Mouse (Mus musculus) heart, postnatal 0 days (tissue): Measurements from ENCODE around the gene Meis3. TPM values are rescaled to one million over a fixed set of nuclear protein-coding genes. Genes with fewer than 3 reads are reported as not detected.

Experiments
- ATAC-seq: fragments of 200-750 bp; cut with Nextera tagmentation; 2 replicates; pipeline ENCODE4 v1.8.0; 2017; ENCODE audit warnings: low read depth, moderate number of reproducible peaks, moderate library complexity; ENCODE audit not compliant: insufficient read depth
- DNase-seq: peaks from one replicate; pipeline ENCODE4 v3.0.0-alpha.2; 2016; ENCODE audit warnings: low spot score
- H3K27ac ChIP-seq: fragments of 300-500 bp; sonication (generic); 2 replicates; pipeline ENCODE4 v1.5.1; 2014; ENCODE audit warnings: low read depth, mild to moderate bottlenecking
- H3K27me3 ChIP-seq: fragments of 300-500 bp; sonication (generic); 2 replicates; pipeline ENCODE4 v1.6.1; 2014; ENCODE audit warnings: low read length, mixed read lengths; ENCODE audit not compliant: control insufficient read depth, insufficient read depth
- H3K36me3 ChIP-seq: fragments of 300-500 bp; sonication (generic); replicated peaks from 2 replicates; pipeline ENCODE4 v1.6.1; 2014; ENCODE audit warnings: low read length, mixed read lengths; ENCODE audit not compliant: control insufficient read depth, insufficient read depth
- H3K4me1 ChIP-seq: fragments of 300-500 bp; sonication (generic); 2 replicates; pipeline ENCODE4 v1.6.1; 2014; ENCODE audit warnings: antibody characterized with exemption; ENCODE audit not compliant: control insufficient read depth, insufficient read depth
- H3K4me2 ChIP-seq: fragments of 300-500 bp; sonication (generic); 2 replicates; pipeline ENCODE4 v1.6.1; 2014; ENCODE audit warnings: low read depth, mild to moderate bottlenecking, low read length, moderate library complexity
- H3K4me3 ChIP-seq: fragments of 300-500 bp; sonication (generic); 2 replicates; pipeline ENCODE4 v1.5.1; 2014; ENCODE audit warnings: low read depth, low read length
- H3K9ac ChIP-seq: fragments of 300-500 bp; sonication (generic); replicated peaks from 2 replicates; pipeline ENCODE4 v1.6.1; 2014; ENCODE audit warnings: low read depth, low read length, mixed read lengths
- H3K9me3 ChIP-seq: fragments of 300-500 bp; sonication (generic); replicated peaks from 2 replicates; pipeline ENCODE4 v1.6.1; 2016; ENCODE audit warnings: low read length; ENCODE audit not compliant: control insufficient read depth
- CTCF ChIP-seq: IDR thresholded peaks from 2 replicates; pipeline ENCODE4 v1.5.1; 2016; ENCODE audit warnings: antibody characterized with exemption, control low read depth, low read depth
- EP300 ChIP-seq: IDR thresholded peaks from 2 replicates; pipeline ENCODE4 v1.6.1; 2016; ENCODE audit warnings: antibody characterized with exemption, low read depth
- WGBS: fragments of 180-500 bp; shearing (Covaris S2); extraction: QIAGEN DNeasy Blood & Tissue Kit; methylation state at CpG from one replicate; pipeline ENCODE4 v1.1.7; 2014; 5-methylcytosine and 5-hydroxymethylcytosine counted together
- polyA plus RNA-seq: library from polyadenylated mRNA; unstranded; fragments of >200 nt; fragmentation: Nextera tagmentation; extraction: Ambion mirVana; gene quantifications from 2 replicates; pipeline ENCODE4 v1.2.1, GENCODE M21; 2015
- total RNA-seq: library from RNA; depleted of rRNA; stranded (reverse); fragments of >200 nt; gene quantifications from 2 replicates; pipeline ENCODE4 v1.2.3, GENCODE M21; 2014; ENCODE audit warnings: low replicate concordance

Meis3 gene
- total and polyA plus RNA-seq, 2 experiments from 2014 or later: 7.7 to 8.1 TPM

DNA sequence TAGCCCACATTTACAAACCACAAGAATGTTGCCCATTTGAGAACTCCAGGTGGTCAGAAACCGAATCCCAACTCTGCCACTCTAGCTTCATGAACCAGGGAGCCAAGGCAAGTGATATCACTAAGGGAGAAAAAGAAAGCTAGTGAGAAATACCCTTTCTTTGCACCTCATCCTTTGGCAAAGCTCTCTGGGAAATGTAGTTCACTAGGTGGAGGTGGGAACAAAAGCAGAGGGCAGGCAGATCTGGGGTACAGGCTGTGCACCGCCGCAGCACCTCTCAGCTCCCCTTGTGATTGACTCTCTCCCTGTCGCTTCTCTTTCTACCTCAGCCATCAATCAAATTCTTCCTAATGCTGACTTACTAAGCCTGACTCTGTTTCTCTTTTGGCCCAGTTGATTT, 3.2 kb downstream of the Meis3 start:
- WGBS: 72% methylated on average over 4 of the region's 4 CpGs

DNA sequence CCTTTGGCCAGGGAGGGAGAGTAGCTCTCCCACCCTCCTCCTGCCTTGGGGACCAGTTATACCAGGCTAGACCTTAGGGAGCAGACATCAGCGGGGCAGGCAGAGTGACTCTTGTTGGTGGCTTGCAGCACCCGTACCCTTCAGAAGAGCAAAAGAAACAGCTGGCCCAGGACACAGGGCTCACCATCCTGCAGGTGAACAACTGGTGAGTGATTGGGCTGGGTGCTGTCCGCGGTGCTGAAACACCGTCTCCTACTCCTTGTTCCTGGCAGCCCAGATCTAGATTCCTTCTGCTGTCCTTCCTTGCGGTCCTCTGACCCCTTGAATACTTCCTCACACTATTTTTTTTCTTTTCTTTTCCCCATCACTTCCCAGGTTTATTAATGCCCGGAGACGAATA, 8.8 kb downstream of the Meis3 start:
- no peaks in the 10 kb centered on the region for H3K4me1 ChIP-seq
- no peak overlapping the region for H3K9ac ChIP-seq
- 0 out of 2 replicates have a peak, but pooled peaks cover 4% of the 10 kb centered on the region for H3K9me3 ChIP-seq
- H3K4me2 ChIP-seq: no peak overlapping the region
- ATAC-seq (peak; percentile 62; the same call in 1 of the 2 replicates), DNase-seq (peak; percentile 31)
- H3K36me3 ChIP-seq: no peaks in the 10 kb centered on the region
- H3K27me3 ChIP-seq: no peaks in the 10 kb centered on the region
- H3K4me3 ChIP-seq: no peak overlapping the region
- 15% methylated on average over 8 of the region's 8 CpGs for whole genome bisulfite sequencing
- no peak overlapping the region for H3K27ac ChIP-seq
- TF ChIP-seq CTCF (no peak), EP300 (no peak)

More for the DNA sequence above, 3.2 kb downstream of the Meis3 start:
- TF ChIP-seq CTCF (no peak), EP300 (no peak)
- H3K4me2 ChIP-seq: no peak overlapping the region
- H3K4me1 ChIP-seq: peaks cover 3% of the 10 kb centered on the region; the same call in 1 of the 2 replicates
- H3K9ac ChIP-seq: no peak overlapping the region
- no peak overlapping the region for H3K27ac ChIP-seq
- no peaks in the 10 kb centered on the region for H3K36me3 ChIP-seq
- H3K27me3 ChIP-seq: 0 out of 2 replicates have a peak, but pooled peaks cover 3% of the 10 kb centered on the region
- ATAC-seq (no peak), DNase-seq (no peak)
- no peak overlapping the region for H3K4me3 ChIP-seq
- 0 out of 2 replicates have a peak, but pooled peaks cover 4% of the 10 kb centered on the region for H3K9me3 ChIP-seq

DNA sequence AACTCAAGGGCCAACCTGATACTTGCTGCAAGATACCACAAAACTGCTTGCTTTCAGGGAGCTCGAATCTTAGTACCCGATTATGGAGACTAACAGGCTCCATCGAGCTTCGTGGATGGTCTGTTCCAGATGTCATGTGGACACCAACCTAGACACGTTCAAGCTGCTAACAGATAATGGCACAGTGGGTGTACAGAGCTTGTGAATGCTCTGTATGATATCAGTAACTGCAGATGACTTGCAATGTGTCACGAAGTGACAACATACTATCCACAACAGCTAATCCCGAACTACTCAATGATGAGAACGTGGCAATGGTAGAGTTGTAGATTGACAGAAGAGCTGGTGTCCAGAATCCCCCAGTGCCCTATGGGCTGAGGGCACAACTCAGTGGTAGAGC, 12.6 kb downstream of the Meis3 start:
- H3K4me1 ChIP-seq: no peaks in the 10 kb centered on the region
- ATAC-seq (no peak), DNase-seq (no peak)
- H3K27me3 ChIP-seq: no peaks in the 10 kb centered on the region
- no peak overlapping the region for H3K9ac ChIP-seq
- TF ChIP-seq EP300 (no peak), CTCF (no peak)
- H3K4me2 ChIP-seq: no peak overlapping the region
- 67% methylated on average over 8 of the region's 8 CpGs for WGBS
- no peaks in the 10 kb centered on the region for H3K9me3 ChIP-seq
- H3K36me3 ChIP-seq: no peaks in the 10 kb centered on the region
- H3K27ac ChIP-seq: no peak overlapping the region
- H3K4me3 ChIP-seq: no peak overlapping the region

DNA sequence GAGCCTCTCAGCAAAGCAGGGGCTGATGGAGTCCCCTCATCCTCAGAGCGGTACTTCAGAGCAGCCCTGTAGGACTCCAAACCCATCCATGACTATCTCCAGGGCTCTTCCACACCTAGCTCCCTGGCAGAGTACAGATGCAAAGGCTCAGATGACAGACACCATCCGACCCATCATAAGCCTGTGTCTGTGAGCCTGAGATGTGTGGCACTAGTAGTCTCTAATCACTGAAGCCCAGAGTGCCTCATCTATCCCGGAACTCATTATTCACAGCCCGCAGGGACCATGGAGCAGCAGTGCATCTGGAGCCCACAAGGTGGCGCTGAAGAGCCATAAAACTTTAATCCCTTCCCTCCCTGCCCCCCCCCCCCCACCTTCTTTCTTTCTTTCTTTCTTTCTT, 17.4 kb downstream of the Meis3 start:
- no peak overlapping the region for H3K4me2 ChIP-seq
- H3K27me3 ChIP-seq: no peaks in the 10 kb centered on the region
- ATAC-seq (0 out of 2 replicates have a peak, but pooled peaks have one; percentile 24), DNase-seq (no peak)
- TF ChIP-seq CTCF (peak; percentile 67), EP300 (no peak)
- peaks cover 9% of the 10 kb centered on the region; the same call in 1 of the 2 replicates for H3K36me3 ChIP-seq
- H3K4me3 ChIP-seq: no peak overlapping the region
- 15% methylated on average over 5 of the region's 5 CpGs for WGBS
- H3K27ac ChIP-seq: no peak overlapping the region
- H3K9ac ChIP-seq: no peak overlapping the region
- H3K4me1 ChIP-seq: no peaks in the 10 kb centered on the region
- H3K9me3 ChIP-seq: no peaks in the 10 kb centered on the region

DNA sequence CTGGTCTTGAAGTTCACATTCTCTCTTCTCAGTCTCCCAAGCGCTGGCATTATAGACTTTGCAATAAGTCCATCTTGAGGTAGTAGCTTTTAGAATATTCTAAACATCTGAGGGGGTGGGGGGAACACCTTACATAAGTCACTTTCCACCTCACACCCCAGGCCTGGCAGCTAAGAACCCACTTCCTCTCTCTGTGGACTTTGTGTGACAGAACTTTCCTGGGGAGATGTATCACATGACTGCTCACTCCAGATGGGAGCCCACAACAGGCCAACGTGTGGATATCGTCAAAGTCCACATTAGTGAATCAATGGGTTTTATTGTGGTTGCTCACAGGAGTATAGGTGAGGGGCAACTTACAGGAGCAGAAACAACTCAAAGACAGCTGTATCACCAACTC, 18.8 kb downstream of the Meis3 start:
- H3K9ac ChIP-seq: no peak overlapping the region
- DNase-seq (no peak), ATAC-seq (no peak)
- TF ChIP-seq CTCF (no peak), EP300 (no peak)
- no peaks in the 10 kb centered on the region for H3K9me3 ChIP-seq
- H3K36me3 ChIP-seq: peaks cover 22% of the 10 kb centered on the region
- 51% methylated on average over 3 of the region's 3 CpGs for WGBS
- H3K4me3 ChIP-seq: no peak overlapping the region
- H3K4me1 ChIP-seq: no peaks in the 10 kb centered on the region
- H3K27ac ChIP-seq: no peak overlapping the region
- H3K27me3 ChIP-seq: no peaks in the 10 kb centered on the region
- H3K4me2 ChIP-seq: no peak overlapping the region

DNA sequence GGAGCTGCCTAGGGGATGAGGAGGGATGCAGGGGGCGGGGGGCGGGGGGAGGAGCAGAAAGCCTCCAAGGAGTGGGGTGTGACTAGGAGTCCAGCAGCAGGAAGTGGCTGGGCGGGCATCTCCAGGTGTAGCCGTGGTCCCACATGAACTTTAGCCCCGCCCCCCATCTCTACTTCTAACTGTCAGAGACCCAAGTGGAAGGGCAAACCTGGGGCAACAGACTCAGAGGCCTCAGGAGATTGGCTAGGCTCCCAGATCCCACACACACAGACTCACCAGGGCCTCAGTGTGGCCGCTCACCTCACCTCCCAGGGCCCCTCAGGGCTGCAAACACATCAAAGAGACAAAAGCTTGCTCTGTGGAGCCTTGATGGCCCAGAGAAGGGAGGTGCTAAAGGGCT, 21.7 kb downstream of the Meis3 start:
- H3K4me2 ChIP-seq: no peak overlapping the region
- TF ChIP-seq CTCF (no peak), EP300 (no peak)
- H3K27ac ChIP-seq: no peak overlapping the region
- 62% methylated on average over 4 of the region's 6 CpGs for WGBS
- H3K9ac ChIP-seq: no peak overlapping the region
- peaks cover 31% of the 10 kb centered on the region for H3K36me3 ChIP-seq
- ATAC-seq (no peak), DNase-seq (no peak)
- H3K4me3 ChIP-seq: no peak overlapping the region
- no peaks in the 10 kb centered on the region for H3K27me3 ChIP-seq
- H3K4me1 ChIP-seq: no peaks in the 10 kb centered on the region
- H3K9me3 ChIP-seq: no peaks in the 10 kb centered on the region
